Mouse (Mus musculus) retina, postnatal 1 day (tissue): ENCODE data around the gene Map3k13.
"Not testable (repeated sequence)": the region's sequence is repeated elsewhere in the genome, so short reads cannot be mapped to it uniquely, and the experiment has no call there.

ENCODE experiments used
- DNase-seq: peaks from one replicate; pipeline ENCODE4 v3.0.0-alpha.2; 2012

Gene Map3k13

GRCm38 (mm10) chr16:21793875-21794696 is at the start of gene Map3k13:
TSS of gene Map3k13 (plus strand) at chr16:21794346.
- DNase-seq, result peak; percentile 98

GRCm38 (mm10) chr16:21758447-21758846 is 35.7 kb upstream of the Map3k13 start:
- no peak for DNase-seq

- peak; percentile 34 for DNase-seq
Observed at GRCm38 (mm10) chr16:21768255-21768654, 25.9 kb upstream of the Map3k13 start.

DNA sequence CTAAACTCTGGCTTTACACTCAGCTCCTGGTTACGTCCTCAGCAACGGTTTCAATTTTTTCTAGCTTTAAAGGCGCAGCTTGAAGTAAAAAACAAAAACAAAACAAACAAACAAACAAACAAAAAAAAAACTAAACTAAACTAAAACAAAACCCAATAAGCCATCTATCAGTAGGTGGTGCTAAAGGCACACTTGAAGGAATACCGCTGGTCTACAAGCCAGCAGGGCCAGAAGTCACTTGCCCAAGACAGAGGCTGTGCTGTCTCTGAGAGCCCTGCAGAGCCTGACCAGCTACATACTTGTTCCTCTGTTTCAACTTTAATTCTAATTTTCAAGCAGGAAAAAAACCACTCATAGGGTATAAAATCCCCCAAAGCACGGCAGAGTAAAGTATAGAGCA is 24.5 kb upstream of the Map3k13 start:
- DNase-seq, result peak; percentile 34

- DNase-seq, result no peak
Observed at GRCm38 (mm10) chr16:21774725-21775124, 19.4 kb upstream of the Map3k13 start.

DNA sequence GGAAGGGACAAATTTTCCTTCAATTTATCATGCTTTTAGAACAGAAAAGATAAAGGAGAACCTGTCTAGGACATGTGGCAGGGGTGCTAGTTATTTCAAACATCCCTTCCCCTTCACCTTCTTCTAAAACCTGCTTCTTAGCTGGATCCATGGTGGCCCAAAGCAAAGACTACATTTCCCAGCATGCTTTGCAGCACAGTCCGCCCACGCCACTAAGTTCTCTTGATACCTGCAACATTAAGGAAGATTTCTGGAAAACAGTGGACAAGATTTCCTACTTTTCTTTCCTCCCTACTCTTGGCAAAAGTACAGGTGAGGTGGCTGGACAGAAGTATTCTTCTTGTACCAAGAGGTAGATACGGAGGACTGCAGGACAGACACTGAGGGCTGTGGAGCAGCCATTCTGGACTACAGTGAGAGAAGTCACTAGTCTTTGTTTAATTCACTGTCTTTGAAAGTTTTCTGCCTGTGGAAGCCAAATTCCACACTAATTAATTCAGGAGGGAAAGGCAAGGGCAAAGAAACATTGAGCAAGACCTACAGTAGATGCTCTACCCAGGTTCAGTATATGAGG is 15.8 kb upstream of the Map3k13 start:
- peak; percentile 36 for DNase-seq

GRCm38 (mm10) chr16:21779149-21779548 is 15.0 kb upstream of the Map3k13 start:
- DNase-seq, result no peak

- DNase-seq, result no peak
Observed at GRCm38 (mm10) chr16:21781277-21781676, 12.9 kb upstream of the Map3k13 start.

GRCm38 (mm10) chr16:21781895-21782294 is 12.3 kb upstream of the Map3k13 start:
- no peak for DNase-seq

DNA sequence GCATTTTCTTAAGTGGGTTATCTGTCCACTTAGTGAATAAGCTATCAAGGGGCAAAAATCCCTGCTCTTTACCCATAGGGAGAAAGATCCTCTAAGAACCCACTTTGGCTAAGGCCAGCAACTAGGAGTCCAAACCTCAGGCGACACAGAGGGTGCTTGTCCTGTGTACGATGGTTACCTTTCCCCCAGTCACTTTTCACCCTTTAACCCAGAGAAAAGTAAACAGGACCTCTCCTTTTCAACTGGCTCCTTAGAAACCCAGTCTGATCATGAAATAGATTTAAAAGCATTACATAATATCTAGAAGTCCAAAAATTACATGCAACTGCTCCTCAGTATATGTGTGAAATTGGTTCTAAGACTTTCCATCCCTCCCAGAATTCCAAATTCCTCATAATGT is 11.3 kb upstream of the Map3k13 start:
- DNase-seq, result no peak

DNA sequence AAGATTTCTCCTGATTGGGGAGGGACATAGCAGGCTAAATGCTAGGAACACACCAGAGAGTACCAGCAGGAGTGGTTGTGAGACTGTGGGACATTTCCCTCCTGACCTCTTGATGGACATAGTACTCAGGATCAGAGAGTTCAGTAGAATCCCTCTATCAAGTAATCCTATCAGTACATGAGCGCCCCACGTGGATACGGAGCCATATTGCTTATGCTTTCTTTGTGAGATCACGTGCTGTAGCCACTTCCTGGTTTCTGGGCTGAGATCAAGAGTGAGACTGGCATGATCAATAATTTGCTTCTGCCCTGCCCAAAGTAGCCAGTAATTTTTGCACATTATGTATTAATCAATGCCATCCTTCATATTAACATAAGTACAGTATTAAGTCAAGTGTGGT is 9.1 kb upstream of the Map3k13 start:
- DNase-seq, result peak; percentile 31

GRCm38 (mm10) chr16:21786317-21786716 is 7.8 kb upstream of the Map3k13 start:
- DNase-seq, result no peak

DNA sequence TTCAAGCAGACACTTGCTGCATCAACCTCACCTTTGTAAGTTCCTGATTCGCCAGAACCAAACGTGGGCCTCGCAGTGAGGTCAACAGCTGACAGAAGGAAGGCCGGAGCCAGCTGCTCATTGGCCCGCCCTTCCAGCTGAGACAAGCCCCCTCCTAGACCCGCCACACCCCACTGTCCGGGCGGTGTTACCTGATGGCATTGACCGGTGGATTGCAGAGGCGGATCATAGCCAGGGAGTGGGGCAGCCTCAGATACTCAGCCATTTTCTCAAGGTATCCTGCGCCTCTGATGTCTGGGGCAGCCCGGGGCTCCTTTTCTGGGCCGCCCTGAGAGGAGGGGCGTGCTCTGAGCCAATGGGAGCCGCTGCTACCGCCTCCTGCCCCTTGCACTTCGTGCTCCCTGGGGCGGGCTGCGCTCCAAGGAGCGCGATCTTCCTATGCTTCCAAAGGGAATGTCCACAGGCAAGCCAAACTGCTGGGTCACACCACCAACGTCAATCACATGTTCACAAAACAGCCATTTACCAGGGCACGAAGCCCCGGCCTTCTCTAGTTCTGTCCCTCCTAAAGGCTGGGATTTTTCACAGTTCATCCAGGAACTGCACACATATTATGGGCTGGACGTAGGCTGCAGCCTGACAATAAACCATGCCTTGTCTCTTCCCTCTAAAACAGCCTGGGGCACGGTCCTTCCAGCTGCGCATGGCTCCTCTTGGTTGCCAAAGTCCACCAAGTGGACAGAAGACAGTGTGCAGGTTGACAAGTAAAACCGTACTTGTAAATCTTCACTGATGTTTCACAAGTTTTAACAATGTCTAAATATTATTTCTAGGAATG is 6.4 kb upstream of the Map3k13 start, which contains the start of gene Ehhadh:
TSS of gene Ehhadh (minus strand) at position 292 of the 838 bp plus-strand sequence.
- DNase-seq, result peak; percentile 80

DNA sequence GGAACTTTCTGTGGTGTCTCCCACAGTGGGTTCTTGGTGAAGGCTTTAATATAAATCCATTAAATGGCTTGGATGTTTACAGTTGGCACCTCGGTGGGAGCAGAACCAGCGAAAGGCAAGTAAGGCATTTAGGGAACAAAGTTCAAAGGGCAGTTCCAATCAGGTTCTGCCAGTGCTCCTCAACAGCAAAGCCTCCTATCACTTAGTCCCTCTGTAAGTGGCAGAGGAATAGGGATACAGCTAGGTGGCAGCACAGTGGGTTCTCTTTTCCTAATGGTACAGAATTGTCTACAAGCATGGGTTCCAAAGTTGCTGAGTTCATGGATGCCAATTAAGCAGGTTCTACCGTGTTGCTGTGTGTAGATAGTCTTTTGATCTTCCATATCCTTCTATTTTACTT is 5.6 kb upstream of the Map3k13 start:
- peak; percentile 27 for DNase-seq

DNA sequence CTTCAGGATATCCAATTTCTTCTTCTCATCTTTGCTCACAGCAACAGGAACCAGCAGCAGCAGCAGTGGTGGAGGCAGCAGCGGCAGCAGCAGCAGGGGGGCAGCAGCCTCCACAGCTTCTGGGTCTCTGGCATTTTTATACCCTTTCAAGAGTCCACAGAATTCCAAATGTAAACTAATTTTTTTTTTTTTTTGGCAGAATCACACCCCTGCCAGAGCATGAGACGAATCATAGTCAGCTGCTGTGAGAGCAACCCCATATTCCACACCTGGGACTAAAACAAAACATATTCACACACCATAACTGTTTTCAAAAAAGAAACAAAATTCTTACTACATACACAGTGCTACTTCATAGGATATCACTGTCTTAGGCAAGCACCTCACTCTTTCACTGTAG is 5.0 kb upstream of the Map3k13 start:
- DNase-seq, result no peak

DNA sequence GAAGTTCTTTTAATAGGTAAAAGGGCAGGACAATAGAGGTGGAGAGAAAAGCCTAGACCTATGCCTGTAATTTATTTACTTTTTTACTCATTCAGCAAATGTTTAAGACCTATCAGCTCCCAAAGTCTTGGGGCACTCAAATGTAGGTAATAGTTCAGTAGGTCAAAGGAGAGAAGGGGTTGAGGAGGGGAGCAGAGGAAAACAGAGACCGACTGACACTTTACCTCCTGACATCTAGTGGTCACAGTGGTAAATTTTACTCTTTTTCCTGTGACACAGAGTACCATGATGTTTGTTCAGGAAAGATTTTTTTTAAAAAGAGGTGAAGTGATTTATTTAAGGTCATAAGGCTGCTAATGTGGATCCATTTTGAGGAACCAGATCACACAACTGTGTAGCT is 3.7 kb upstream of the Map3k13 start:
- no peak for DNase-seq

GRCm38 (mm10) chr16:21791779-21792178 is 2.4 kb upstream of the Map3k13 start:
- peak; percentile 17 for DNase-seq

- not testable (repeated sequence) for DNase-seq
Observed at GRCm38 (mm10) chr16:21793080-21793810, 901 bp upstream of the Map3k13 start.

DNA sequence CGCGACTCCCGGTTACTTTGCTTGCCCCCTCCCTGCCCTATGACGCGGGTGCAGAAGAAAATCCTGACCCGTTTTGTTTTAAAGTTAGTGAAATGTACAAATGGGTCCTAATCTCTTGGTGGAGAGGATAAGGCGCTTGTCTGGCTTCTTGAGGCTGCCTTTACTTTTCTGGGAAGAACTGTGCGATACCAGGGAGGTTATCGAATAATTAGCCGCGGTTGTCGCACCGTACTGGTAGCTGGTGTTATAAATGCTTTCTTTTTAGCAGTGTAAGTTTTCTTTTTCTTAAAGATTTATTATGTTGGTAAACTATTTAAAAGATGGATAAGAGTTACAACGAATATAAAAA is 525 bp downstream of the Map3k13 start:
- no peak for DNase-seq

- no peak for DNase-seq
Observed at GRCm38 (mm10) chr16:21795071-21795470, 925 bp downstream of the Map3k13 start.

GRCm38 (mm10) chr16:21804258-21804657 is 10.1 kb downstream of the Map3k13 start:
- peak; percentile 43 for DNase-seq

GRCm38 (mm10) chr16:21806892-21807291 is 12.7 kb downstream of the Map3k13 start:
- DNase-seq, result no peak

- not testable (repeated sequence) for DNase-seq
Observed at GRCm38 (mm10) chr16:21807786-21808185, 13.6 kb downstream of the Map3k13 start.
